Mouse (Mus musculus) ovary, postnatal 36 days (tissue): ENCODE data around the gene Sertad4.

ENCODE experiments used
- DNase-seq: peaks from one replicate; pipeline ENCODE4 v3.0.0; 2022; ENCODE audit warnings: low spot score, mixed read lengths

Gene Sertad4

GRCm38 (mm10) chr1:192855474-192856230, at the start of gene Sertad4:
Gene Sertad4 (minus strand): TSS chr1:192855756.
- DNase-seq = peak; percentile 66

DNA sequence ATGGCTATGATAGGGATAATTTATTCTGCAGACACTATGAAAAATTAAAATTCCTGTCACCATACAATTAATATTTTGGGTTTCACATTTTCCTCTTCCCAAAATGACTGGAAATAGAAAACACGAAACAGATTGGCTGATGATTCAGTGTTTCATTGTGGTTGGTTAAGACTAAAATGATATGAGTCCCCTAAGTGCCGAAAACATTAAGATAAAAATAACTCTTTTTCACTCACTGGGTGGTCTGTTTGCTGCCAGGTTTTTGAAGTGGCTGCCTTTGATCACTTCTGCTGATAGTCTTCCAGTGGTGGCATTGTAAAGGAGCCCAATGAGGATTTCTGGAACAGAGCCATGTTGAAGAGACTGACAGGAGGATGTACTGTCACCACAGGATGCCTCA, 46.0 kb upstream of the Sertad4 start:
- no peak for DNase-seq

DNA sequence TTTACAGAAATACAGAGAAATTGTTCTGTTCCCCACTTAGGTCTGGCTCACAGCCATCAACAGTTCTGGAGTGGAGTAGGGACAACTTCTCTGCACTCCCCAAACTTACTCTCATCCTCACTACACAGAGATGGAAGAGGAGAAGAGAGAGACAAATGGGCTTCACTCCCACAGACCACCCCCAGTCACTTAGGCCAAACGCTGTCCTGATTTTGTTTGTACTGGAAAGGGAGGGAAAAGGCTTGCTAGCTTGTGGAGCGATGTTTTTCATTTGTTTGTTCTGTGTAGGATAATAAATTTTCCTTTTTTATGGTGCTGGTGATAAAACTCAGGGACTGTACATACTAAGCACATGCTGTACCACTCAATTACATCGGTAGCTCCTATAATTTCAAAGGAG, 45.4 kb upstream of the Sertad4 start:
- no peak for DNase-seq

GRCm38 (mm10) chr1:192898742-192899141, 43.2 kb upstream of the Sertad4 start:
- no peak for DNase-seq

DNA sequence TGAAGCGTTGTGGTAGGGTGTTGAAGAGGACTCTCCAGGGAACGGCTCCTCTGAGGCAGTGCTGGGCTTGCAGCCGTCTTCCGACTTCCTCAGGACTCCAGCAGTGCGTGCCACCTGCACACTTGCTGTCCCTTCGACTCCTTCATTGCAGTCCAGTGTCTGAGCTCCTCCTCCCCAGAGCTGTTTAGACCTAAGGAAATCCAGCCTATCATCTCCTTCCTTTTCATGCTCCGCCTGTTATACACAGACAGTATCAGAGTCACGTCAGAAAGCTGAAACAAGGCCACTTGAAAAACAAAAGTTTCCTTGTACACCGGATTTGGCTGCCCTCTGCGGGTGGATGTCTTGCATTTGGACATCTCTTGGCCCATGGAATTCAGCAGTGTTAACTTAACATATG, 41.7 kb upstream of the Sertad4 start:
- peak; percentile 19 for DNase-seq

DNA sequence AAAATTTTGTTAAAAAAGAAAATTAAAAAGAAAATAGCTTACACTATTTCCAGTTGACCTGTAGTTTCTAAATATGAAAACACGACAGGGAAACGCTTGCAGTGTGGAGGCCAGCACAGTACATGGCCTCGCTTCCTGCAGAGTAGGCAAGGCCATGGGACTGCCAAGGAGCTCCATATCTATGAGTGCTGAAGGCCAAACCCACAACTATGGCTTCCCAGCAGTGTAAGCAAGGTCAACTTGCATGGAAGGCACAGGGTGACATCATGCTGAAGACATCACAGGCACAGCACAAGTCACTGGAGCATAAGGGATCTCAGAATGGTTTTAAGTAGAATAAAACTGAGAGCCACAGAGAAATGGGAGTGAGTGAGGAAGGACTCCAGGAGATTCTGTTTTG, 40.5 kb upstream of the Sertad4 start:
- peak; percentile 44 for DNase-seq

GRCm38 (mm10) chr1:192890716-192891115, 35.2 kb upstream of the Sertad4 start:
- DNase-seq = no peak

DNA sequence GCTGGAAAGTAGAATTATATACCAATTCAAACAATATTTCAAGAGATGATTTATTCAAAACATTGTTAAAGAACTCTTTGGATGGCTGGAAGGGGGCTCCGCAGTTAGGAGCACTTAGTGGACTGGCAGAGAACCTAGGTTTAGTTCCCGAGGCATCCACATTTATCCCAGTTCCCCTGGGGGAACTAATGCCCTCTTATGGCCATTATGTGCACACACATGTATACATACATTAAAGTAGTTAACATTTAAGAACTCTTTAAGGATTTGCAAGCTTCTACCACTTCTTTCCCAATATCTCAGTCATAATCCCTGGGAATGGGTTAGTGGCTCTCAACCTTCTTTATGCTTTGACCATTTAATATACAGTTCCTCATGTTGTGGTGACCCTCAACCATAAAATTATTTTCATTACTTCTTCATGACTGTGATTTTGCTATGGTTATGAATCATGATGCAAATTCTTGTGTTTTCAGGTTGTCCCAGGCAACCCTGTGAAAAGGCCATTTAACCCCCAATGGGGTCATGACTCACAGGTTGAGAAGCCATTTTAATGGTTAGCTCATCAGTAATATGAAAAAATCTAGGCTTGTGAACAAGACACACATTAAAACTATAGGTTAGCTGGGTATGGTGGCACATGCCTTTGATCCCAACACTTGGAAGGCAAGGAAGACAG, 27.2 kb upstream of the Sertad4 start:
- no peak for DNase-seq

DNA sequence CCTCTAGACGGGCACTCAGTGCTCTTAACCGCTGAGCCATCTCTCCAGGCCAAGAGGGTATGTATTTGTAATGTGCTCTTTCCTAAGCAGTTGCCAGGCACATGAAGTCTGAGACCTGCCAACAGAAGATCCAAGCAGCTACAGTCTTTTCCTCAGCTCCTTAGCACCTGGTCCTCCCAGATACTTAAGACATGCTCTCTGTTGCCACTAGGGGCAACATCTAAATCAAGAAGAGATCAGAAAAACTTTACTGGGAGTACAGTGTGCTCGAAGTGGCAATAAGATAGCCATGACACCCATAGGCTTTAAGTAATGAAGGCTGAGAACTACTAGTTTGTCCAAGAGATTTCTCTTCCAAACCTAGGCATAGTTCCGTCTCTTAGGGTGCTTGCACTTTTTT, 24.6 kb upstream of the Sertad4 start:
- no peak for DNase-seq

DNA sequence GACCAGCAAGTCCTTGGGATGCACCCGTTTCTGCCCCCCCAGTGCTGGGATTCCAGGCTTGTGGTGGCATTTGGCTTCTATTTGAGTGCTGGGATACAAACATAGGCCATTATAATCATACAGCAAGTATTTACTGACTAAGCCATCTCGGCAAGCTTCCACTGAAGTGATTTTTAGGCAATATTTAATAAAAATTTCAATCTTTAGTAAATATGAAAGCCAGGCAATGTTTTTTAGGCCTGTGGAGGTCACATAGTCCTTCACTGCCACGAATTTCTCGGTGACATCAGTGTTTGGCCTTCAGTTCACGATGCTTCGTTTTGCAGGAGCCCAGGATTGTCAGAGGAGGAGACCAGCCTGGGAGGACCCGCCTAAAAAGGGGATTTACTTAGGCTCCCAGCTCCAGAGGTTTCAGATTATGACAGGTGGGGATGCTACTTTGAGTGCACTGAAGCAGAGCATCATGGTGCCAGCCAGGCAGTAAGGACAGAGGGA, 23.6 kb upstream of the Sertad4 start:
- DNase-seq = no peak

DNA sequence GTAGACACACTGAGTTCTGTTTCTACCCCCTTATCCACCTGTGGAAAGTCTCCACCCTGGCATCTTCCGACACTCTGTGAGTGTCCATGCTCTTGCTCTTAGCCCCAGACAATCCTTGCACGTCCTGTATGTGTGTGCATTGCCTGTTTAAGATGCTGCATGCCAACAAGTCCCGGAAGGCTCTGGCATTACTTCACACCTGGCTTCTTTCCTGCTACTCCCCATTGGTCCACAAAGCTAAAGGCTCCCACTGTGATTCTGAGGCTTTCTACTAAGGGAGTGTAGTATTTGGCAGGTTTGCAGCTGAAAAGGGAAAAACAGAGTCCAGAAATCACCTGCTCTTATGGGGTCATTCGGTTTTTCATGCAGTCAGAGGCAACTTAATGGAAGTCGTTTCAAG, 17.3 kb upstream of the Sertad4 start:
- DNase-seq = no peak

- no peak for DNase-seq
These were observed 14.2 kb upstream of the Sertad4 start for GRCm38 (mm10) chr1:192869761-192870160.

GRCm38 (mm10) chr1:192864440-192864839, 8.9 kb upstream of the Sertad4 start:
- no peak for DNase-seq

DNA sequence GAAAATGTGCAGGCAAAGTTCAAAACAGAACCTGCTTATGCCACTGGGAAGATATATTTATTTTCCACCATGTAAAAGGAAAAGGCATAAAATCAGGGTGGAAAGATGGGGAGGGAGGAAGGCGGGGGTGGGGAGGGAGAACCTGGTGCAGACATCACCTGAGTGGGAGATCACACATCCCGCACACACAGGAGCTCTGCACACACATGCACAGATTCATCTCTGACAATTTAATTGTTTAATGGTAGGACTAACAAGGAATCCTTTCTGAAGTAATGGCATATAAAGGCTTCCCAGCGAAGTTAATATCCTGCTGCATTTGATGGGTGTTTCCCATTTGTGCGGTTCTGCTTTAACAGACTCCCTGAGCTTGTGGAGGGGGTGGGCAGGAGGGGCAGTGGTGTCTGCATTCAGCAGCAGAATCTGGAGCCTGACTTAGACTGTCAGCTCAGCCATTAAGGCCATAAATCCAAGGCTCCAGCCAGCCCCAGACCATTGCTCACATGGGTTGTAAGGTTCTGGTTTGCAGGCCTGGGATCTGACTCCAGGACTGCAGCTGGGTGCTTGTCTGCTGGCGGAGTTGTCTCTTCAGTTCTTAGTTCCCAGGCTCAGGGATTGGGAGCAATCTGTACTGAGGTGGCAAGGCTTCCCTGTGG, 5.9 kb upstream of the Sertad4 start:
- DNase-seq = no peak

GRCm38 (mm10) chr1:192860273-192860672, 4.7 kb upstream of the Sertad4 start:
- DNase-seq = no peak

DNA sequence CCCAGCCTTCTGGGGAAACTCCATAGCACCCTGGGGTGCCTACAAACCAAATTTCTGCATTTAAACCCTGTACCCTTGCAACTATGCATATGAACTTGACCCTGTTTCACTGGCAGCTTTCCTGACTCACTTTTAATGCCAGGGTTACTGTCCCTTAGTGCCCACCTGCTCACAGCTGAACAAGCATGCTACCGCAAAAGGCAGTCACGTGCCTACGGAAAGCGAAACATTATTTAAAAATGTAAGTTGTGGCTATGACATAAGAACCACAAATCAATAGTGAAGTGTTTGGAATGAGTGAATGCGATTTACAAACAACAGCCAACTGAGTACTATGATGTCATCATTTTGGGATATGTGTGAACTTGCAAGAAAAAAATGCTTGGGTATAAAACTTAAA, 2.0 kb upstream of the Sertad4 start:
- no peak for DNase-seq

DNA sequence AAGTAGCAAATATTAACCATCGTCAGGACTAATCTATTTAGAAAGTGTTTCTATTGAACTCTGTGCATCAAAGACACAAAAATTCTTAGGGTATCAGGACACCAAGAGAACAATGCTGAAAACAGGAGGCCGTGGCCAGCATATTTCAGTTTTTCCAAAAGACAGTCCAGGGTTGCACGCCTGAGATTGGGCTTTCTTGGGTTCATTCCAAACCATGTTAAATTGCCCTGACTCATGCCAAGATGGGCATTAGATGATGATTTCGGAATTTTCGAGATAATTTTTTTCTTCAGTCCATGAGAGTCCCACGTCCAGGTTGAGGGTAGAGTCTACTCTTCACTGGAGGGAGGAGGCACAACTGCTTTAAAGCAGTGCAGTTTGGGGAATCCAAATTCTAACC, 1.4 kb upstream of the Sertad4 start:
- DNase-seq = no peak

- DNase-seq = no peak
These were observed 855 bp upstream of the Sertad4 start for GRCm38 (mm10) chr1:192856411-192856810.

- DNase-seq = peak; percentile 64
These were observed 711 bp downstream of the Sertad4 start for GRCm38 (mm10) chr1:192854819-192855271.

DNA sequence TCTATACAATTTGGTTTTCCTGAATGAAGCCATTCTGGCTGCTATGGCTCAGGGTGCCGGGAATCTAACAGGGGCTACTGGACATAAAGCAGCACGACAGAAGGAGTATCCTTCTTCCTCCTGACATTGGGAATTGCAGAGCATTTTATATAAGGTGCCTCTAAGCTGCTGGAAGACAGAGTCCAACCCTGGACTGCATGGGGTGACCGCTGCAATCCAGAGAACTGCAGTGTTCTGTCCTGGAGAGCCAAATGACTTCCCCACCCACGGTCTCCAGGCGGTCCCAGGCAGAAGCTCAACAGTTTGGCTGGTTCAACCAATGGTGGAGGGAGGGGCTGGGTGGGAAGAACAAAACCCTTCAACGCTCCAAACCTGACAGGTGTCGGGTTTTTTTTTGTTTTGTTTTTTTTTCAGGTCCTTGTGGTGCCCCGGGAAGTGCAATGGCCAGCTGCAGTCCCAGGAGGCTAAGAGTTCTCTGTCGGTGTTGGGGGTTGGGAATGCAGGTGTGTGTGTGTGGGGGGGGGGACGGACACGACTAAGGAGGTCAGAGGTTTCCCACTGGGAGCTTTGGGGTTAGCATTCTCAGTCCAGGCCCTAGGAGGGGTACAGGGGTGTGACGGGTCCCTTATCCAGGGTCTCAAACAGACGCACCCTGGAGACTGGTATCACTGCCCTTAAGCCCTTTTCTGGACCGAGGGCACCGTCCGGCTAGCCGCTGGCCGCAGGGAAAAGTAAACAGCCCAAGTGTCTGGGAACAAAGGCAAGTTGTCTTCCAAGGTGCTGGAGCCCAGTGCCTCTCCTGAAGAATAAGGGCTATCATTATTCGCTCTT, 1.4 kb downstream of the Sertad4 start:
- no peak for DNase-seq

DNA sequence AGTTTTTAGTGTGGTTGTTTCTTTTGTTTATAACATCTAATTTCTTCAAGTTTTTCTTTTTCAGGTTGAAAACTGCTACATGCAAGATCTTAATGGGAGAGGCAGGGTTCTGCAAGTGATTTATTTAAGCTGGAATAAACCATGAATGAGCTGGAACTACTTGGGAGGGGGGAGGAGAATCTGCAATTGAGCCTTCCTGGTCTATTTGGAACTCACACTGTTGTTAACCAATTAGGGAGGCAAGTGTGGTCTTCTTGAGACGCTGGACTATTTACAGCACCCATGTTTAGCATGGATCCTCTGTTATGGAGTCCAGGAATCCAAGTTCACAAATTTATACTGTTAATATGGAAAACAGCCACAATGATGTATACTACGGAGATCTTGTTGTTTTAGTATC, 2.1 kb downstream of the Sertad4 start:
- no peak for DNase-seq

- DNase-seq = no peak
These were observed 3.5 kb downstream of the Sertad4 start for GRCm38 (mm10) chr1:192852047-192852446.
